Mouse (Mus musculus) forebrain, embryonic 16.5 days (tissue): ENCODE measurements at regions not wholly inside any gene's neighbourhood (a gene's known extent, or its start where the extent isn't known, plus 50 kb on each side); places are given as distances from the start of the nearest gene placed in this dataset.

Source experiments
- ATAC-seq: fragments of 200-750 bp; cut with Nextera tagmentation; 2 replicates; pipeline ENCODE4 v1.8.0; 2017; ENCODE audit warnings: mild to moderate bottlenecking, moderate library complexity
- H3K27ac ChIP-seq: fragments of 300-500 bp; sonication (generic); 2 replicates; pipeline ENCODE4 v1.5.1; 2014; ENCODE audit warnings: low read length, control low read depth
- H3K27me3 ChIP-seq: fragments of 300-500 bp; sonication (generic); replicated peaks from 2 replicates; pipeline ENCODE4 v1.6.1; 2014; ENCODE audit warnings: low read length; ENCODE audit not compliant: control insufficient read depth, insufficient read depth
- H3K36me3 ChIP-seq: fragments of 300-500 bp; sonication (generic); 2 replicates; pipeline ENCODE4 v1.6.1; 2014; ENCODE audit not compliant: control insufficient read depth, insufficient read depth
- H3K4me1 ChIP-seq: fragments of 300-500 bp; sonication (generic); replicated peaks from 2 replicates; pipeline ENCODE4 v1.6.1; 2014; ENCODE audit warnings: low read length; ENCODE audit not compliant: control insufficient read depth, insufficient read depth
- H3K4me2 ChIP-seq: fragments of 300-500 bp; sonication (generic); 2 replicates; pipeline ENCODE4 v1.6.1; 2014; ENCODE audit warnings: mild to moderate bottlenecking, low read length, control low read depth
- H3K4me3 ChIP-seq: fragments of 300-500 bp; sonication (generic); replicated peaks from 2 replicates; pipeline ENCODE4 v1.5.1; 2014; ENCODE audit warnings: mild to moderate bottlenecking, low read length, control low read depth
- H3K9ac ChIP-seq: fragments of 300-500 bp; sonication (generic); replicated peaks from 2 replicates; pipeline ENCODE4 v1.6.1; 2014; ENCODE audit warnings: low read depth, low read length, control low read depth
- H3K9me3 ChIP-seq: fragments of 300-500 bp; sonication (generic); 2 replicates; pipeline ENCODE4 v1.6.1; 2016; ENCODE audit warnings: low read length; ENCODE audit not compliant: control insufficient read depth
- WGBS: fragments of 180-500 bp; shearing (Covaris S2); extraction: QIAGEN DNeasy Blood & Tissue Kit; methylation state at CpG from one replicate; pipeline ENCODE4 v1.1.7; 2014; 5-methylcytosine and 5-hydroxymethylcytosine counted together

DNA sequence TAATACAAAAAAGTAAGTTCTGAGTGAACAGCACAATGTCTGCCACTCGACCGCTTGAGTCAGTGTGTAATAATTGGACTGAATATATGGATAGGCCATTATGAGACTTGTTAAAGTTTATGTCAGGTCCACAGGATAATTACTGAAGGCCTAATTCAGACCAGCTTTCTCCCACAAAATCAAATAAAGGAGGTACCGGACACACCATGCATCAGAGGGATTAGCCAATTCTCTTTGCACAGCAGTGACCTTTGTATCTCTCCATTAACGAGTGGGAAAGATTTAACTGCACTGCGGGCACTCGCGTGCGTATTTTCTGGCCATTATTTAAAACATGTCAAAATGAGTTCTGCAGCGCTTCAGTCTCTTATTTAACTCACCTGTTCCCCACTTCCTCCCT is 836.4 kb upstream of the Adgrl2 start:
- WGBS = 9% methylated on average over 9 of the region's 9 CpGs
- Histone ChIP-seq H3K4me1 (no peaks in the 10 kb centered on the region), H3K27ac (no peak overlapping the region), H3K4me2 (no peak overlapping the region), H3K9ac (no peak overlapping the region), H3K4me3 (no peak overlapping the region), H3K36me3 (no peaks in the 10 kb centered on the region), H3K9me3 (no peaks in the 10 kb centered on the region), H3K27me3 (no peaks in the 10 kb centered on the region)
- ATAC-seq = no peak

DNA sequence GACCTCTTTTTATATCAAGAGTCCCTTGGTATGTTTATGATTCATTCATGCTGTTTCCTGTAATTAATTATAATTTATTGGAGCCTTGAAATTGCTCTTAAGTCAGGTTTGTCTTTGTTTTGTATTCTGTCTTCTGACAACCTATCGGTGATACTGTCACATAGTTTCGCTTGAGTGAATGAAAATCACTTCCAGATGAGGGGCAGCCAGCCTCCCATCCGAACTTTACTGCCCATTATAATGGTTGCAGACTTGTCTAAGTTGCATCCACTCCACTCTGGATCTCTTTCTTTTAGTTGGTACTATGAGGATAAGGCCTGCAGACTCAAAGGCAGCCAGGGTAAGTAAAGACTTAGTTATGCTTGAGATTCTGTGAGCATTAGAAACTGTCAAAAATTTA is 830.3 kb upstream of the Adgrl2 start:
- ATAC-seq = no peak
- no peaks in the 10 kb centered on the region for H3K9me3 ChIP-seq
- H3K27me3 ChIP-seq = no peaks in the 10 kb centered on the region
- no peak overlapping the region for H3K4me2 ChIP-seq
- H3K27ac ChIP-seq = no peak overlapping the region
- WGBS = 80% methylated on average over 3 of the region's 3 CpGs
- no peak overlapping the region for H3K4me3 ChIP-seq
- no peaks in the 10 kb centered on the region for H3K36me3 ChIP-seq
- no peaks in the 10 kb centered on the region for H3K4me1 ChIP-seq
- H3K9ac ChIP-seq = no peak overlapping the region

DNA sequence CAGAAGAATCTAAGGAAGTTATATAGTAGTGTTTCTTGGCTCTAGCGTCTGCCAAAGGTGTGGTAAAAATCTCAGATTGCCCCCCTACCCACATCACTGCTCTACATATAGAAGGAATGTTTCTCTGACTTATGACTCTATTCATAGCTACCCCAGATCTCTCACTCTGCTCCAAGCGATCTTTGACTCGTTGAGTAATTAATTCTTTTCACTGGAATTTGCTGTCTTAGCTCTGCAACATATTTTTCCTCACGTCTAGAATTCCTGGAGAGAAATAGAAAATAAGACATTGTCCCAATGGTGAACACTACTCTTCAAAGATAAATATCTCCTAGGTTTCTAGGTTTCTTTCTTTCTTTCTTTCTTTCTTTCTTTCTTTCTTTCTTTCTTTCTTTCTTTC is 829.5 kb upstream of the Adgrl2 start:
- 71% methylated on average over 4 of the region's 4 CpGs for WGBS

DNA sequence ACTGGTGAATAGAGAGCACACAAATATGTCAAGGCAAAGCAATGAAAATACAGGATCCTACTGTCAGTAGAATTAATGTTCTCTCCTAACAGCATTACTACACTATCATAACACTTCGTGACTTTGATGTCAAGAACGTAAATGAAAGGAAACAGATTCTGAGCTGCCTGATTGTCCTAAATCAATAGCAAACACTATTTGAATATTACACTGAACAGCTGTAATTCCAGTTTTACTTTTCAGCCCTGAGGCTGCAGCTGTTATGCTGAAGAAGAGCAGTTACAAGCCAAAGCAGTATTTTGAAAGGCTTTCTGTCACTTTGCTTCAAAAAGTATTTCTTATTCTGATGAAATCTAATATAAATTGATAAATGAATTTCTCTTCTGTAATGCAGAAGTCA is 828.7 kb upstream of the Adgrl2 start:
- Histone ChIP-seq H3K9ac (no peak overlapping the region), H3K4me3 (no peak overlapping the region), H3K4me1 (no peaks in the 10 kb centered on the region), H3K4me2 (no peak overlapping the region), H3K27ac (no peak overlapping the region), H3K9me3 (no peaks in the 10 kb centered on the region), H3K27me3 (no peaks in the 10 kb centered on the region), H3K36me3 (no peaks in the 10 kb centered on the region)
- no peak for ATAC-seq
- 82% methylated on average over 2 of the region's 2 CpGs for WGBS

More for the DNA sequence above, 829.5 kb upstream of the Adgrl2 start:
- no peaks in the 10 kb centered on the region for H3K27me3 ChIP-seq
- H3K4me1 ChIP-seq = no peaks in the 10 kb centered on the region
- no peak overlapping the region for H3K9ac ChIP-seq
- H3K4me2 ChIP-seq = no peak overlapping the region
- no peak overlapping the region for H3K4me3 ChIP-seq
- no peak for ATAC-seq
- H3K36me3 ChIP-seq = no peaks in the 10 kb centered on the region
- H3K27ac ChIP-seq = no peak overlapping the region
- no peaks in the 10 kb centered on the region for H3K9me3 ChIP-seq

DNA sequence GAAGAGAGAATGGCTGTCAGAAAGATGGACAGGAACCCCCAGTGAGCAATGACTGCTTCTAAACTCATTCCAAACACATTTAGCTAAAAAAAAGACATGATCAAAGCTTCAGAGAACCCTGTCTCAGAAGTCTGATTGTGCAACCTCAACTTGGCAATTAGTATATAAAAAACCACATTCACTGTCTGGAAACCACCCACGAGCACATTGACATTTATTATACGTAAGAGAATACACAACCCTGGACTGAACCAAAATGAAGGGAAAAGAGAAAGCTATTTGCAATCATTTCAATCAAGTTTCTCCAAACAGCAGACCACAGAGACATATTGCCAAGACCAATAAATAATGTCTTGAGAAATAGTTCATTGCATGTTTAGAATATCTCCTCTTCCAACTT is 820.7 kb upstream of the Adgrl2 start:
- 22% methylated on average over 2 of the region's 2 CpGs for WGBS
- Histone ChIP-seq H3K9me3 (no peaks in the 10 kb centered on the region), H3K4me1 (no peaks in the 10 kb centered on the region), H3K36me3 (no peaks in the 10 kb centered on the region), H3K27ac (no peak overlapping the region), H3K4me3 (no peak overlapping the region), H3K4me2 (no peak overlapping the region), H3K9ac (no peak overlapping the region), H3K27me3 (no peaks in the 10 kb centered on the region)
- no peak for ATAC-seq

DNA sequence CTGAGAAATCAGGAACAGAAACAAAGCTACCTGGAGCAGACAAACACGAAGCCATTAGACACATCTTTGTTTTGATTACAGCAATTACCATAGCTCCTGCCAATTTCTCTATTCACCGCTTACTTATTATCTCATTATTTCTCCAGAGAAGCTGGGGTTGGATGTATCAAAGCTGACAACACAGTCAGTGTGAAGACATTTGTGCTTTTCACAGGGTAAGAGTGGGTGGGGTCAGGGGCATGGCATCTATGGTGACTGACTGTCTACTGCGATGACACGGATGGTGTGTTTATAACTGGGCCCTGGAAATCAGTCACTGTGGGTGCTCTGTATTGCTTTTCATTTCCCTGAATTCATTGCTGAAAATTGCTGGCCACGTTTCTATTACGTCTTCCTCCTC is 815.0 kb upstream of the Adgrl2 start:
- H3K4me2 ChIP-seq = no peak overlapping the region
- H3K9ac ChIP-seq = no peak overlapping the region
- peak; percentile 75 for ATAC-seq
- H3K4me1 ChIP-seq = 0 out of 2 replicates have a peak, but pooled peaks cover 2% of the 10 kb centered on the region
- no peaks in the 10 kb centered on the region for H3K36me3 ChIP-seq
- no peak overlapping the region for H3K4me3 ChIP-seq
- H3K27ac ChIP-seq = no peak overlapping the region
- WGBS = 40% methylated on average over 6 of the region's 6 CpGs
- H3K27me3 ChIP-seq = no peaks in the 10 kb centered on the region
- H3K9me3 ChIP-seq = no peaks in the 10 kb centered on the region

DNA sequence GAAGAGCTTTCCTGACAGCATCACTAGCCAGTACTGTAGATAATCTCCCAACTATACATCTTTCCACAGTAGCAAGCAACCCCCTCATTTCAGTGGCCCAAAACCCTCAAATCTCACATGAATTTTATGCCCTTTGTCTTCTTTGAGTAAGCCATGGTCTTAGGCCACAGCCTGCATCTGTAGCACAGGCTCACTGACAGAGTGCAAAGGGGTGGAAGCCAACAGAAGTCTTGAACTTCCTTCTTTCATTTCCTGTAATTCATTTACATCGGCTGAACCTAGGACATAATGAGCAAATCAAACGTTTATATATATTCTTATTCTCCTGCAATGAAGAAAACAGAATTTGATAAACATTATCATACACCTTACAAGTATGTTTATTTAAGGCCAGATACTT is 805.8 kb upstream of the Adgrl2 start:
- no peak overlapping the region for H3K4me3 ChIP-seq
- H3K27ac ChIP-seq = no peak overlapping the region
- H3K27me3 ChIP-seq = no peaks in the 10 kb centered on the region
- no peak overlapping the region for H3K4me2 ChIP-seq
- no peaks in the 10 kb centered on the region for H3K36me3 ChIP-seq
- H3K9me3 ChIP-seq = no peaks in the 10 kb centered on the region
- WGBS = 92% methylated on average over 2 of the region's 2 CpGs
- no peaks in the 10 kb centered on the region for H3K4me1 ChIP-seq
- ATAC-seq = no peak
- no peak overlapping the region for H3K9ac ChIP-seq

DNA sequence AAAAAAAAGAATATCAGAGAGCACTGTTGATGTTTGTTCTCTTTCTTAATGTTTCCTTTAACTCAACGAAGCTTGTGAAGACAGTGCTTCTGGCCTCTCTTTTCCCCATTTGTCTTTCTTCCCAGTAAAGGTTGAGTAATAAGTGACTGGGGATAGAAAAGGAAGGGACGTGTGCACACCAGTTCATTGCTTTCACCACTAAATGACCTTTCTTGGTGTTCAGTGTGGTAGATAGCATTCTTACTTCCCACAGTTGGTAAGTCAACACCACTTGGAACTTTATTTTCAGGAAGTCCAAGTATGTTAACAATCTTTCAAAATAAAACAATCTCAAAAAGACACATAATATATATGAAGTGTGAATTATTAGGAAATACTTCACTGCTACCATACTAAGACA is 801.2 kb upstream of the Adgrl2 start:
- H3K9me3 ChIP-seq = no peaks in the 10 kb centered on the region
- 90% methylated on average over 2 of the region's 2 CpGs for WGBS
- H3K4me1 ChIP-seq = no peaks in the 10 kb centered on the region
- H3K4me2 ChIP-seq = no peak overlapping the region
- no peak for ATAC-seq
- H3K4me3 ChIP-seq = no peak overlapping the region
- H3K27me3 ChIP-seq = no peaks in the 10 kb centered on the region
- no peaks in the 10 kb centered on the region for H3K36me3 ChIP-seq
- no peak overlapping the region for H3K27ac ChIP-seq
- H3K9ac ChIP-seq = no peak overlapping the region

DNA sequence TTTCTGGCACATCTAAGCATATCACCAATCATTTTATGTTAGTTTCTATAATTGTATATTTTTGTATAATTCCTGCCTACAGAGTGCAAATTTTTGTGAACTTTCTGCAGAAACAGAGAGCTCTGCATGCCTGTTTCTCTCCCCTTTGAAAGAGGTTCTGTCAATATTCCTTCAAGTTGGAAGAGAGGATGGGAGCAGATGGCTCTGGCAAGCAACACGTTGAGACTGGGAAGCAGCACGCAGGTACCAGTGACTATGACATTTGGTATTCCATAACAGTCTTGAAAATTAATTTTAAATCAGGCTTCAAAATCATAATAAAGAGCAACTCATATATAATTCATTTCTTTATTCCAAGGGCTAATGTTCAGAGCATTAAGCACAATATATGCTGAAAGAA is 795.7 kb upstream of the Adgrl2 start:
- ATAC-seq = peak; percentile 64; the same call in 1 of the 2 replicates

DNA sequence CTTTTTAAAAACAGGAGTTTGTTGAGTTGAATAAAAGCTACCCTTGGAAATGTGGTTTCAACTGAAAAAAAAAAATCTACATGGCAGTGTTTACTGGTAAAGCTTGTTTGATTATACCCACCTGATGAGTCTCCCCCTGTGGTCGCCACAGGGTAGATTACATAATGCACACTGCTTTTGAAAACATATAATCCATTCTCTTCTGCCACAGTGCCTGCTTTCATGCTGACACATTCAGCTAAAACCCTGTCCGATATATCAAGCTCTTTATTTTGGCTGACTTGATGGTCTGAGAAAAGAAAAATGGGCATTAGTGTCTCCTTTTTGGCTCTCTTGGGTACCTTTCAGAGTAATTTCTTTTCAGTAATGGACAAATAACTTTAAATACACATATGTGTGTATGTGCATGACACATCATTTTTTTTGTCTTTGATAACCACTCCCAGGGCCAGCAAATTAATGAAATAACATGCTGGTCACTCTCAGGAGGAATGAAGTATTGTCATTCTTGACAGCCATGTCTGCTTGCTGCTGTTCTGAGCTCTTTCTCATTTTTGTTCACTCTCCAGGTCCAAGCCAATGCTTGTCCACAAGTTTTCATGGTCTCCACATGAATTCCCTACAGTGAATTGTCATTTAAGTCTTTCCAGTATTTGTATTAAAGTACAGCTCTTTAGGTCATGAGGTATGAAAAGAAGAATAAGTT is 793.7 kb upstream of the Adgrl2 start:
- WGBS = 6% methylated on average over 2 of the region's 2 CpGs
- ATAC-seq = peak; percentile 50; the same call in 1 of the 2 replicates
- H3K4me1 ChIP-seq = no peaks in the 10 kb centered on the region

More for the DNA sequence above, 795.7 kb upstream of the Adgrl2 start:
- 63% methylated on average over 2 of the region's 2 CpGs for WGBS
- Histone ChIP-seq H3K4me3 (no peak overlapping the region), H3K4me2 (no peak overlapping the region), H3K36me3 (no peaks in the 10 kb centered on the region), H3K27ac (no peak overlapping the region), H3K9me3 (no peaks in the 10 kb centered on the region), H3K27me3 (no peaks in the 10 kb centered on the region), H3K9ac (no peak overlapping the region), H3K4me1 (no peaks in the 10 kb centered on the region)

More for the DNA sequence above, 793.7 kb upstream of the Adgrl2 start:
- H3K9ac ChIP-seq = no peak overlapping the region
- H3K27ac ChIP-seq = no peak overlapping the region
- H3K4me3 ChIP-seq = no peak overlapping the region
- no peaks in the 10 kb centered on the region for H3K27me3 ChIP-seq
- H3K36me3 ChIP-seq = no peaks in the 10 kb centered on the region
- no peaks in the 10 kb centered on the region for H3K9me3 ChIP-seq
- H3K4me2 ChIP-seq = no peak overlapping the region
